Mouse (Mus musculus): ENCODE results near the gene Ncoa3. TPM values are rescaled to one million over a fixed set of nuclear protein-coding genes. Genes with fewer than 3 reads are reported as not detected.

The Ncoa3 gene
- polyA plus RNA-seq, 1 experiment from 2014 or later: 22.4 TPM

GRCm38 (mm10) chr2:166108326-166108725 is 115.9 kb downstream of the Ncoa3 start:
- WGBS: 24% methylated on average over 4 of the region's 4 CpGs
- no peak overlapping the region for H3K4me2 ChIP-seq (ENCODE audit: low read depth)
- peaks cover 7% of the 10 kb centered on the region for H3K36me3 ChIP-seq (ENCODE audit: control insufficient read depth, insufficient read depth, low read length)
- H3K27ac ChIP-seq (ENCODE audit: low read depth, low read length): no peak overlapping the region
- H3K27me3 ChIP-seq (ENCODE audit: control insufficient read depth, insufficient read depth, low read length): no peaks in the 10 kb centered on the region
- H3K4me1 ChIP-seq (ENCODE audit: control insufficient read depth, insufficient read depth, low read length): peaks cover 12% of the 10 kb centered on the region
- no peak overlapping the region for H3K9ac ChIP-seq (ENCODE audit: low read length)
- peak; percentile 90 for DNase-seq (ENCODE audit: low spot score)
- no peak overlapping the region for H3K4me3 ChIP-seq (ENCODE audit: low read depth, low read length)
- no peaks in the 10 kb centered on the region for H3K9me3 ChIP-seq (ENCODE audit: control insufficient read depth, low read length)
- no peak for ATAC-seq (ENCODE audit: insufficient read depth, low FRiP score, low TSS enrichment)

GRCm38 (mm10) chr2:166110764-166111163 is 118.3 kb downstream of the Ncoa3 start:
- Histone ChIP-seq H3K36me3 (ENCODE audit: control insufficient read depth, insufficient read depth, low read length) (peaks cover 10% of the 10 kb centered on the region), H3K9ac (ENCODE audit: low read length) (no peak overlapping the region), H3K4me3 (ENCODE audit: low read depth, low read length) (no peak overlapping the region), H3K27me3 (ENCODE audit: control insufficient read depth, insufficient read depth, low read length) (no peaks in the 10 kb centered on the region), H3K27ac (ENCODE audit: low read depth, low read length) (no peak overlapping the region), H3K4me2 (ENCODE audit: low read depth) (no peak overlapping the region), H3K4me1 (ENCODE audit: control insufficient read depth, insufficient read depth, low read length) (peaks cover 13% of the 10 kb centered on the region), H3K9me3 (ENCODE audit: control insufficient read depth, low read length) (no peaks in the 10 kb centered on the region)
- 88% methylated on average over 8 of the region's 8 CpGs for WGBS
- DNase-seq (ENCODE audit: low spot score) (no peak), ATAC-seq (ENCODE audit: insufficient read depth, low FRiP score, low TSS enrichment) (no peak)

DNA sequence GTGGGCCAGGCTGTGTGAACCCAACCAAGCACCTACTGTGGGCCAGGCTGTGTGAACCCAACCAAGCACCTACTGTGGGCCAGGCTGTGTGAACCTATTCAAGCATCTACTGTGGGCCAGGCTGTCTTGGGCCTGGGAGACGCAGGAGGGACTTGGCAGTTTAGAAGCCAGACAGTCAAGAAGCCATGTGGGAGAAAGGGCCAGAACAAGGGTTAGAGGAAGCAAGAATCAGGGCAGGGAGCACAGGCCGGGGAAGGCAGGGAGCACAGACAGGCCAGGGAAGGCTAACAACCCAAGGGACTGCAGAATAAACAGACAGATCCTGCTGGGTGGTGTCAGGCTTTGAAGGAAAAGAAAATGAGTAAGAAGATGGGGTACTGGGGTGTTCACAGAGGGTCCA is 118.8 kb downstream of the Ncoa3 start:
- H3K9ac ChIP-seq (ENCODE audit: low read length): no peak overlapping the region
- 90% methylated on average over 2 of the region's 2 CpGs for WGBS
- H3K27me3 ChIP-seq (ENCODE audit: control insufficient read depth, insufficient read depth, low read length): no peaks in the 10 kb centered on the region
- ATAC-seq (ENCODE audit: insufficient read depth, low FRiP score, low TSS enrichment) (no peak), DNase-seq (ENCODE audit: low spot score) (no peak)
- no peak overlapping the region for H3K4me3 ChIP-seq (ENCODE audit: low read depth, low read length)
- no peak overlapping the region for H3K27ac ChIP-seq (ENCODE audit: low read depth, low read length)
- no peak overlapping the region for H3K4me2 ChIP-seq (ENCODE audit: low read depth)
- no peaks in the 10 kb centered on the region for H3K9me3 ChIP-seq (ENCODE audit: control insufficient read depth, low read length)
- H3K4me1 ChIP-seq (ENCODE audit: control insufficient read depth, insufficient read depth, low read length): peaks cover 13% of the 10 kb centered on the region
- peaks cover 12% of the 10 kb centered on the region for H3K36me3 ChIP-seq (ENCODE audit: control insufficient read depth, insufficient read depth, low read length)

- Histone ChIP-seq H3K4me1 (ENCODE audit: control insufficient read depth, insufficient read depth, low read length) (peaks cover 13% of the 10 kb centered on the region), H3K4me2 (ENCODE audit: low read depth) (no peak overlapping the region), H3K9ac (ENCODE audit: low read length) (no peak overlapping the region), H3K9me3 (ENCODE audit: control insufficient read depth, low read length) (no peaks in the 10 kb centered on the region), H3K27ac (ENCODE audit: low read depth, low read length) (no peak overlapping the region), H3K4me3 (ENCODE audit: low read depth, low read length) (no peak overlapping the region), H3K36me3 (ENCODE audit: control insufficient read depth, insufficient read depth, low read length) (peaks cover 14% of the 10 kb centered on the region), H3K27me3 (ENCODE audit: control insufficient read depth, insufficient read depth, low read length) (no peaks in the 10 kb centered on the region)
- WGBS: 52% methylated on average over 10 of the region's 10 CpGs
- ATAC-seq (ENCODE audit: insufficient read depth, low FRiP score, low TSS enrichment) (no peak), DNase-seq (ENCODE audit: low spot score) (peak; percentile 38)
Observed at GRCm38 (mm10) chr2:166111831-166112250, 119.4 kb downstream of the Ncoa3 start.

- DNase-seq (ENCODE audit: low spot score) (no peak), ATAC-seq (ENCODE audit: insufficient read depth, low FRiP score, low TSS enrichment) (no peak)
- H3K4me2 ChIP-seq (ENCODE audit: low read depth): no peak overlapping the region
- peaks cover 15% of the 10 kb centered on the region for H3K36me3 ChIP-seq (ENCODE audit: control insufficient read depth, insufficient read depth, low read length)
- H3K27me3 ChIP-seq (ENCODE audit: control insufficient read depth, insufficient read depth, low read length): no peaks in the 10 kb centered on the region
- no peak overlapping the region for H3K9ac ChIP-seq (ENCODE audit: low read length)
- no peak overlapping the region for H3K27ac ChIP-seq (ENCODE audit: low read depth, low read length)
- no peaks in the 10 kb centered on the region for H3K9me3 ChIP-seq (ENCODE audit: control insufficient read depth, low read length)
- H3K4me1 ChIP-seq (ENCODE audit: control insufficient read depth, insufficient read depth, low read length): peaks cover 13% of the 10 kb centered on the region
- H3K4me3 ChIP-seq (ENCODE audit: low read depth, low read length): no peak overlapping the region
- 94% methylated on average over 11 of the region's 11 CpGs for WGBS
Observed at GRCm38 (mm10) chr2:166112986-166113385, 120.5 kb downstream of the Ncoa3 start.

DNA sequence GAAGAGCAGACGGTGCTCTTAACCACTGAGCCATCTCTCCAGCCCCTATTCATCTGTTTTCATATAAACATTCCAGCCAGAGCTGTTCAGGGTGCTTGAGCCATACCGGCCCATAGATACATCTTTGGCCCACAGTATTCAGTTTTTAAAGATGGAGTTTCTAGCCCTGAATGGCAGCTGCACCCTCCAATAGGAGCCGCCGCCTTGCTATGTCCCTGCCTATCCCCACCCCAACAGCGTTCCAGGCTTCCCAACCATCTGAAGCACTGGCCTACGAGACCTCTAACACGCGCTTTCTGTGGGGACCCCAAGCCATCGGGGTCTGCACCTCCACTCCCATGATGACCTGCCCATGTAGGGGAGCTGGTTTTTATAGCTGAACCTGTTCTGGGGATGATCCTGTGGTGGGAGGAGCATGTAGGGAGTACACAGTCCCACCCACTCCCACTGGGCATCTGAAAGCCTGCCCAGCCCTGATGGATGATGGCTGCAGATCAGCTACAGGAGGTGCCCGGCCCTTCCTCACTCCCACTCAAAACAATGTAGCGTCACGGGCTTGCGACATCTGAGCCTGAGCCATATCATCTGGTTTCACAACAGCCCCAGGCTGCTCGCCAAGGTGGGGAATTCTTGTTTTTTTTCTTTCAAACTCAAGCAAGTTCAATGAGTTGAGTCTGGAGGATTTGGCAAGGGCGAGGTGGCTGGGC is 123.3 kb downstream of the Ncoa3 start:
- H3K27ac ChIP-seq (ENCODE audit: low read depth, low read length): no peak overlapping the region
- H3K27me3 ChIP-seq (ENCODE audit: control insufficient read depth, insufficient read depth, low read length): no peaks in the 10 kb centered on the region
- ATAC-seq (ENCODE audit: insufficient read depth, low FRiP score, low TSS enrichment): no peak
- no peak overlapping the region for H3K4me3 ChIP-seq (ENCODE audit: low read depth, low read length)
- 94% methylated on average over 15 of the region's 15 CpGs for WGBS
- H3K9me3 ChIP-seq (ENCODE audit: control insufficient read depth, low read length): no peaks in the 10 kb centered on the region
- H3K4me1 ChIP-seq (ENCODE audit: control insufficient read depth, insufficient read depth, low read length): peaks cover 13% of the 10 kb centered on the region
- peaks cover 14% of the 10 kb centered on the region for H3K36me3 ChIP-seq (ENCODE audit: control insufficient read depth, insufficient read depth, low read length)
- H3K9ac ChIP-seq (ENCODE audit: low read length): no peak overlapping the region
- H3K4me2 ChIP-seq (ENCODE audit: low read depth): no peak overlapping the region
- no peak for DNase-seq (ENCODE audit: low spot score)

DNA sequence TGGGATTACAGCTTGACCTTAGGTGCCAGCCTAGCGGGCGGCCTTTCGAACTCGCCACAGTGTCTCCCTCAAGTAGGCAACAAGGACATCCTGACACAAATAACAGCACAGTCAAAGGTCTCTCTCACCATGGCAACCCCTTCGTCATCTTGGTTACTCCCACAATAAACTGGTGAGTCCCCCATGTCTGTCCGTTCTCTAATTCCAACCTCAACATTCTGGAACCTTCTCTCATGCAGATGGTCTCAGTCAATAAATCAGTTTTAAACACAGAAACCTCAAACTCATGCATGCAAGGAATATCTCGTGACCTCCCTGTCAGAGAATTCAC is 123.8 kb downstream of the Ncoa3 start:
- no peak overlapping the region for H3K4me2 ChIP-seq (ENCODE audit: low read depth)
- ATAC-seq (ENCODE audit: insufficient read depth, low FRiP score, low TSS enrichment) (no peak), DNase-seq (ENCODE audit: low spot score) (no peak)
- peaks cover 12% of the 10 kb centered on the region for H3K36me3 ChIP-seq (ENCODE audit: control insufficient read depth, insufficient read depth, low read length)
- H3K9me3 ChIP-seq (ENCODE audit: control insufficient read depth, low read length): no peaks in the 10 kb centered on the region
- H3K4me1 ChIP-seq (ENCODE audit: control insufficient read depth, insufficient read depth, low read length): peaks cover 13% of the 10 kb centered on the region
- H3K9ac ChIP-seq (ENCODE audit: low read length): no peak overlapping the region
- WGBS: 92% methylated on average over 7 of the region's 7 CpGs
- no peaks in the 10 kb centered on the region for H3K27me3 ChIP-seq (ENCODE audit: control insufficient read depth, insufficient read depth, low read length)
- H3K4me3 ChIP-seq (ENCODE audit: low read depth, low read length): no peak overlapping the region
- no peak overlapping the region for H3K27ac ChIP-seq (ENCODE audit: low read depth, low read length)

- Histone ChIP-seq H3K27ac (ENCODE audit: low read depth, low read length) (no peak overlapping the region), H3K9me3 (ENCODE audit: control insufficient read depth, low read length) (no peaks in the 10 kb centered on the region), H3K27me3 (ENCODE audit: control insufficient read depth, insufficient read depth, low read length) (no peaks in the 10 kb centered on the region), H3K4me2 (ENCODE audit: low read depth) (no peak overlapping the region), H3K36me3 (ENCODE audit: control insufficient read depth, insufficient read depth, low read length) (peaks cover 12% of the 10 kb centered on the region), H3K9ac (ENCODE audit: low read length) (no peak overlapping the region), H3K4me3 (ENCODE audit: low read depth, low read length) (no peak overlapping the region), H3K4me1 (ENCODE audit: control insufficient read depth, insufficient read depth, low read length) (peaks cover 12% of the 10 kb centered on the region)
- 98% methylated on average over 16 of the region's 16 CpGs for WGBS
- DNase-seq (ENCODE audit: low spot score) (no peak), ATAC-seq (ENCODE audit: insufficient read depth, low FRiP score, low TSS enrichment) (no peak)
Observed at GRCm38 (mm10) chr2:166116704-166117103, 124.3 kb downstream of the Ncoa3 start.

DNA sequence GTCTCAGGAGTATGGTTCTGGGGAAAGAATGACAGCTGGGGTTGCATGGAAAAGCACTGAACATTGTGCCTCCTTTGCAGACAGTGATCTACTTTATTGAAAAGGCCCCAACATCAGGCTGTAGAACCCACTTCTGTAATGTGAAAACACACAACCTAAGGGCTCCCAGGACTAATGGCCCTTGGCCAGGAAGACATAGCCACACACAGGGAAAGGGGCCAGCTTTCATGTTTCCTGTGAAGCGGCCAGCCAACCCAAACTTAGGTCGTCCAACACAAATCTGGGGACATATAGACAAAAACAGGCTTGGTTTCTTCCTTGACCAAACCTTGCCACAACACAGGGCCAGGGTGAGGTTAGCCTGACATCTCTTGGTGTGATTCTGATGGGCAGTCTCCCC is 127.6 kb downstream of the Ncoa3 start:
- no peak for ATAC-seq (ENCODE audit: insufficient read depth, low FRiP score, low TSS enrichment)
- no peaks in the 10 kb centered on the region for H3K9me3 ChIP-seq (ENCODE audit: control insufficient read depth, low read length)
- H3K4me1 ChIP-seq (ENCODE audit: control insufficient read depth, insufficient read depth, low read length): no peaks in the 10 kb centered on the region
- WGBS: 91% methylated on average over 2 of the region's 2 CpGs
- DNase-seq (ENCODE audit: low spot score): no peak
- no peak overlapping the region for H3K27ac ChIP-seq (ENCODE audit: low read depth, low read length)
- H3K4me2 ChIP-seq (ENCODE audit: low read depth): no peak overlapping the region
- H3K36me3 ChIP-seq (ENCODE audit: control insufficient read depth, insufficient read depth, low read length): peaks cover 9% of the 10 kb centered on the region
- H3K4me3 ChIP-seq (ENCODE audit: low read depth, low read length): no peak overlapping the region
- no peaks in the 10 kb centered on the region for H3K27me3 ChIP-seq (ENCODE audit: control insufficient read depth, insufficient read depth, low read length)
- no peak overlapping the region for H3K9ac ChIP-seq (ENCODE audit: low read length)

Measured in neural tube, embryonic 11.5 days (tissue).